Mouse (Mus musculus) natural killer cell, adult 2 months (primary cell): ENCODE data around the gene Gm3417.
"Not testable (repeated sequence)": the region's sequence is repeated elsewhere in the genome, so short reads cannot be mapped to it uniquely, and the experiment has no call there.

ENCODE experiments used
- DNase-seq, 2 experiments: peaks; one replicate each; pipeline ENCODE4 v3.0.0; 2022; ENCODE audit warnings: low spot score in 2 of 2

Gene Gm3417

DNA sequence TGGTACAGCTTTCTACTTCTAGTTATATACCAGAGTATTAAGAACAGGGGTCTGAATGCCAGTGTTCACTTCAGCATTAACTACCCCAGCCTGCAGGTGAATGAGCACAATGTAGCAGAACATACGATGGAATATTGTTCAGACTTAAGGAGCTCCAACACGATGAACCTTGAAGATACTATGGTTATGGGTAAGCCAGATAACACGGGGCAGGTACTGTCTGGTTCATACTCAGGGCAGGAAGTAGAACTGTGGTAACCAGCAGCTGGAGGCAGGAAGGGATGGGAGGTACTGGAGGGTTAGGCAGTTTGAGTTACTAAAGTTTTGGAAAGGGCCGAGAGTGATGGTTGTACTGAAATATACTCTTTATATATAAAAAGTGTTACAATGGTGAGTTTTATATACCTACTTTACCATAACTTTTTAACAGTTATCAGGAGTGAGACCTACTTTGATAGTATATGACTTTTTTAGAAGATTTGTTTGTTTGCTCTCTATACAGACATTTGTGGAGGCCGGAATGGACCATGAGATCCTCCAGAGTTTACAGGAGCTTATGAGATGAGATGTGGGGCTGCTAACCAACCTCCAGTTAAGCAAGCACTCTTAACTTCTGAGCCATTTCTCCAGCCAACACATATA, 19.8 kb downstream of the Gm3417 start:
- DNase-seq, result no peak

DNA sequence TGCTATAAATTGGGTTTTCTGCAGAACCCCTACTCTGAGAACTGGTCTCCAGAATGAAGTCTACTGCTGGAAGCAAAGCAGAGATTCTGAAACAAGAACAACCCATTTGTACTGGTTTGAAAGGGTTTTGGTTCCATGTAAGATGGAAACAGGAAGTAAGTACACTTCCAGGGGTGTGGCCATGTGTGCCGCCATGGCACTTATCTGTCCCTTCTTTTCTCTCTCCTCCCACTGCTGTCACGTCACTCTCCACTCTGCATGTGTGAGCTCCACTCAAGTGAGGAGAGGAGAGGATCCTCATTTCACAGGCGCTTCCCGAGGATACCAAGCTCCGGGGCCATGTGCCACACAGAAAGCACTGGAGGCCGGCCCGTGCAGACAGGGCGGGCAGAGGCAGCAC, 25.1 kb downstream of the Gm3417 start:
- no peak for DNase-seq

DNA sequence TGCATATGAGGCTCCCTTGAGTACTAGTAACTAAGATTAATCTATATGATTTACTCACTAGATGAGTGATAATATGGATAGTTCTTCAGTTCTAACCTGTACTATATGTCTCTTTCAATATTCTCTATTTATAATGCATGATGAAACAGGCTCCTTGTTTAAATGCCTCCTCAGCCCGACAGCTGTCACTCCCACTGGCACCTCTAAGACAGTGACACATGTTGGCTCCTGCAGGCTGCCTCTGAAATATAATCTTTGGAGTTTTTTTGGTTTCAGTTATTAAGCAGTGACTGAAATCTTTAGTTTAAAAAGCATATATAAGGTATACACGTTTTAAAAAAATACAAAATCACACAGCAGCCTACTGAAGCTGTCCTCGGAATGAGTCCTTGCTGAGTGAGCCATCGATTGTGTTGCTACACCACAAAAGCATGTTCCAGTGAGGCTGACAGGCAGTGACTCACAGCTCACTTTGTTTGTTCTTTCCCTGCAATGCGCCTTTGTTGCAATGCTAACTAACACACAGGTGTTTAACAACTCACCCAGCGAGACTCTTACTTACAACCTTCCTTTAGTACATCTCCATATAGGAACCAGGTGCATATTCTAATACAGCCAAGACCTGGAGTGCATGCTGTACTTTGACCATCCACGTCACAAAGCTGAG, 29.3 kb downstream of the Gm3417 start:
- DNase-seq, result no peak

DNA sequence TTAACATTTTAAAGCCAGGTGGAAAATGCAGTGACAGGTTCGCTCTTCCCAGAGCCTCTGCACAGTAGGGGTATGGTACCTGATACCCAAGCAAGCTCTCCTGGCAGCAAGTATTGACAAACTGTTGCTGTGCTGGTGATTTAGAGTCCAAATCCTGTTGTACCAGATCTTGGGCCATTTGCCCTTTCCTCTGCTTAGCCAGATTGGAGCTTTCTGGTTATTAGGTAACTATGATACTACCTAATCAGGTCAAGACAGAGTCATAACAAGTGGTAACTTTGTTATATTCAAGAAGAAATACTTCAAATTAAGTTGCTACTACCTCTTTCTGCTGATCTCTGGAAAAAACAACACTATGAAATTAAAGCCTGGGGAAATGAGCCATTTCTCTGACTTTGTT, 34.0 kb downstream of the Gm3417 start:
- DNase-seq, result no peak

DNA sequence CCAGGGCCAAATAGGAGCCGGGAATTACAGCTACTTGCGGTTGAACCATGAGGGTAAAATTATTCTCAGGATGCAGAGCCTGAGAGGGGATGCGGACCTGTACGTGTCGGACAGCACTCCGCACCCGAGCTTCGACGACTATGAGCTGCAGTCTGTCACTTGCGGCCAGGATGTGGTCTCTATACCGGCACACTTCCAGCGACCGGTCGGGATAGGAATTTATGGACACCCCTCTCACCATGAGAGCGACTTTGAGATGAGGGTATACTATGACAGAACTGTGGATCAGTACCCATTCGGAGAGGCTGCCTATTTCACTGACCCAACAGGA, 34.9 kb downstream of the Gm3417 start:
- DNase-seq, result no peak

DNA sequence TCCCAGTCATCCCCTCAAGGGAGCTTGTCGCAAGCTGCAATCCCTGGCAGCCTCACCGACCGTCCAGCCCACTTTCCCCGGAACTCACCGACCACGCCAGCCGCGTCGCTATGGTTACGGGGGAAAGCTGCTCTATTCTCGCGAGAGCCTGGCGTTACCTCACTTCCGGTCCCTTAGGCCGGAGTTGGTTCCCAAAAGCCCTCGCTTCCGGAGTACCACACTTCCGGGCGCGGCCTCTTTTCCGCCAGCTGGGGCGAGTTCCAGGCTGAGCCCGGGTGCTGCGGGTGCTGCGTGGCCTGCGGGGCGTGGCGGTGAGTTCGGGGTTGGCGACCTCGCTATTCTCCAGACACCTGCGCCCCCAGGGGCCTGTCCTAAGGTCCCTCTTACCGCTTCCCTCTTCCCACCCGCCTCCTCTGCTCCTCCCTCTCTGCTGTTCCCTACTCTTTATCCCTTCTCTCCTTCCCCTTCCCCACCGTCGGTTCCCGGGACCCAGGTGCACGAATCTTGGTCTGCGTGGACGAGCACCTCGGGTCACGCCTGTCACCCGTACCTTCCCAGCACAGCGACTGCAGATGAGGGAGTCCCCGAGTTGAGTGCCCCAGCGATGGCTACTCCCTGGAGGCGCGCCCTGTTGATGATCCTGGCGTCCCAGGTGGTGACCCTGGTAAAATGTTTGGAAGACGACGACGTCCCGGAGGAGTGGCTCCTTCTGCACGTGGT, 35.4 kb downstream of the Gm3417 start, which contains the start of the genes Wdr27 and 1600012H06Rik:
TSS of gene Wdr27 (minus strand) at position 150 of the 720 bp plus-strand sequence.
TSS of gene 1600012H06Rik (plus strand) at position 176 of the 720 bp plus-strand sequence.
- peak; percentile 96 for DNase-seq

DNA sequence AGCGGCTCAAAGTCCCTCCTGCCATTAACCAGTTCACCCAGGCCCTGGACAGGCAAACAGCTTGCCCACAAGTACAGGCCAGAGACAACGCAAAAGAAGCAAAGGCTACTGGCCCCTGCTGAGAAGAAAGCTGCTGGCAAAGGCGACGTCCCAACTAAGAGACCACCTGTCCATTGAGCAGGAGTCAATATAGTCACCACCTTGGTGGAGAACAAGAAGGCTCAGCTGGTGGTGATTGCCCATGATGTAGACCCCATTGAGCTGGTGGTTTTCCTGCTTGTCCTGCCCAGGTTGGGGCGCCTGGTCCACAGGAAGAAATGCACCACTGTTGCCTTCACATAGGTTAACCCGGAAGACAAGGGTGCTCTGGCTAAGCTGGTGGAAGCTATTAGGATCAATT, 36.4 kb downstream of the Gm3417 start:
- not testable (repeated sequence) for DNase-seq

DNA sequence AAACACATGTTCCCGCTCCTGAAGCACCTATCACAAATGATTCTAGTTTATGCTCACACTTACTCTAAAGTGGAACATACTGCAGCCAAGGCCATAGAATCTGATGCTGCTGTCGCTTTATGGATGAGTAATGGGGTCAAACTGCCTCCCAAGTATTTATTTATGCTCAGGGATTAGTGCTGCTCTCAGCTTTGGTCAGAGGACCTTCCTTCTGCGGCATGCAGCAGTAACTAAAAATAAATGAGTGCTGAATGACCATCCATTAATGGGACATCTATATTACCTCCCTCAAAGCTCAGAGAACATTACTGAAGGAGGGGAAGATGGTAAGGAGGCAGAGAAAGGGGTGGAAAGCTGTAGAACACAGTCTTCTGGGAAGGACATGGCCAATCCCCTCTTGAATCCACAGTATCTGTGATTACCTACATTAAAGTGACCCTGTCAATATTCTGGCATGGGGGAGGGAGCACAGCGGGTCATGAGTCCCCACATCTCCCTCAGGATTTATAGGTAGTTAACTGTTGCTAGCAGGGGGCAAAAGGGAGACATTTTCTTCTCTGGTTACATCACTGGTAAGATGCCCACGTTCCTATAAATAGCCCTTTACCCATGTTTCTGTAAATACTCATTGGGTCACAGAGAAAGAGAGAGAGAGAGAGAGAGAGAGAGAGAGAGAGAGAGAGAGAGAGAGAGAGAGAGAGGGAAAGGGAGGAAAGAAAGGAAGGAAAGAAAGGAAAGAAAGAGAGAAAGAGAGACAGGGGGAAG, 42.6 kb downstream of the Gm3417 start:
- no peak for DNase-seq

DNA sequence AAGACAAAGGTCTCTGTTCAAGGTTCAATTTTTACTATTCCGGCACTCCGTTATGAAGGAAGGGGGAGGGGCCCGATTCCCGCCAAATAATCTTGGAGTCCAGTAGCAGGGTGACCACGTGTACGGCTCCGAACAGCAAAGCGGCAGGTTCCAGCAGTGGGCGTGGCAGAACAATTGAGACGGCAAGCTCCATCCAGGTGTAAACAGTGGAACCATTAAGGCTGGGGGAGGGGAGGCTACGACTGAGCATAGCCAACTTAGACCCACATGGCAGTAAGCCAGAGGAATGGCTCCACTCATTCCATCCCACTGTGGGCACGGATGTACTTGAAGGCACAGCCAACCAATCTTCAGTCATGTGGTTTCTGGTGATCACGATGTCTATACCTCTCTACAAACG, 43.3 kb downstream of the Gm3417 start:
- DNase-seq, result not testable (repeated sequence)

DNA sequence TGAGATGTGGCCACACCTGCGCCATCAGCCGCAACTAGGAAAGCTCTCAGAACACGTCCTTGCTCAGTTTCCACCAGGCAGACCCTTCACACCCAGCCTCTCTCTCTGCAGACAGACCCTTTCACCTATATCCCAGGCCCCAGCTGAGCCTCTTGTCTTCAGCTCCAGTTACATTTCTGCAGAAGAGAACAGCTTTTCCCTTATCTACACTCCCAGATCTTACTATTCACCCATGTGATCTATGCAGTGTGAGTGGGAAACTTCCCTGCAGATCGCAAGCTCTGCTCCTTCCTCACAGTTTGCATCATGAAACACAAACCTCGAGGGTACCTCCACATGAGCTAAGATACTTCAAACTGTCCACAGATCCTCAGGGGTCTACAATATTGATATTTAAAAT, 47.1 kb downstream of the Gm3417 start:
- DNase-seq, result no peak

DNA sequence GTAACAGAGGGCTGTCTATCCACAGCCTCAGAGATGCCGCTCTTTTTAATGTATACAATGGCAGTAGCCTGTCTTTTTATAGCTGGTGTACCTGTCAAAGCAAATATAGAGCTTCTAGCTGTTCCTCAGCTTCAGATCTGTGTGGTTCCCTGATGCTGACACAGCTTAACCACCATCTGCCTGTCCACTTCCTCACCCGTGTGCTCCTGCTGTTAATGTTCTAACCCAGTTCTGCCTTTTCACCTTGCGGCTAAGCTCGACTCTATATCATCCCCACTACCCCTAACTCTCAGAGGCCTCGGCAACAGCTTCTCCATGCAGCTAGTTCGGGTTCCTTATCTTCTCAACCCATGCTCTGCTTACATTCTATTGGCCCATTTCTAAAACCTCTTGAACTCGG, 47.9 kb downstream of the Gm3417 start:
- no peak for DNase-seq

DNA sequence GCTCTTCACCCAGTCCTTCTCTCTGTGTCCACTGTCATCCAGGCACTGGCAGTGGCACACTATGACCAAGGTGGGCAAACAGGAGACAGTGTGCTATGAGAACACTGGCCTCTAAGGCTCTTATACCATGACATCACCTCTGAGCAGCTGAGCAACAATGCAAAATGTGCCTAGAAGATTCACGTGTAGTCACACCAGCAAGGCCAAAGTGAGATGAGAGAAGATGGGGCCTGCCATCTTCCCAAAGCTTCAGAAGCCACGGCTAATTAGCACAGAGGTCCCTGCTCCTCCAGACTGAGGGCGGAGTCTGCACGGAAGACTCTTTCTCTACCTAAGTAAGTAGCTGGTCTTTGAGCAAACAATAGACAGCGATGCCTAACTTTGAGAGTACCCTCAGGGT, 50.0 kb downstream of the Gm3417 start:
- DNase-seq, result no peak

DNA sequence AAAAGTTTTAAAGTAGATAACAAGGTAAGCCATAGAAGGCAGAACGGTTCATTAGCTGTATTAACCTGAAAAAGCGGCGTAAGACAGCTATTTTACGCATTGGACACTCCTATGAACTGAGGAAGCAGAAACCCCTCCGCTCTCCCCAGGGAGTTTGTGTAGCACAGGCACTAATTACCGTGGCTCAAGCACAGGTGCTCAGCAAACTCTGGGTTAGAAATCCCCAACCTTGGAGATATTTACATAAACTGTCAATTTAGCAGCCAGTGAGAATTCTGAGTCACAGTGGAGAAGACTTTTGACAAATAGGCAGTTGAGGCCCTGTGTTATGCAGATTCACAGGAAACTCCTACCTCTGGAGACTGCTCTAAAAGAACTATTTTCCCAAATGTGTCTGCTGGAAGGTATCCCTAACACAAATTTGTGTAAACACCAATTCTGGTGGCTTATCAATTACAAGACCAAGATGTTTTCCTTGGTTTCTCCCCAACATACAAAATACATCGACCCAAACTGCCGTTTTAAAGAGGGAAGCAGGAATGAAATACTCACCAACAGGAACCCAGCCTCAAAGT, 50.9 kb downstream of the Gm3417 start:
- DNase-seq, result no peak

DNA sequence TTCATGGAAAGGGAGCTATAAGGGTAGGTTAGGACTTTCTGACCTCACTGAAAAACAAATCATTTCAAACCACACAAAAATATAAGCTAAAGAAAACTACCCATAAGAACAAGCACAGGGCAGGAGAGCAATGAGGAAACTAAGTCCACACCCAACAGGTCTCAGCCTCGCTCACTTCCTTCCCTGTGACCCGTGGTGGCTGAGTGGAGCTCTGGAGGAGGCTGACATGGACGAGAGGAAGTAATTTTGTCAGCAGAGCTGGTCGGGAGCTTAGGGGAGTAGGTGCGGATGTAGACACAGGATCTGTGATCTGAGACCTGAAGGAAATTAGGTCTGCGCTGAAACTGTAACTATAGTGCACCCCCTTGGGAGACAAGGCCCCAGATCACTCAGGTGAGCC, 57.0 kb downstream of the Gm3417 start:
- no peak for DNase-seq

DNA sequence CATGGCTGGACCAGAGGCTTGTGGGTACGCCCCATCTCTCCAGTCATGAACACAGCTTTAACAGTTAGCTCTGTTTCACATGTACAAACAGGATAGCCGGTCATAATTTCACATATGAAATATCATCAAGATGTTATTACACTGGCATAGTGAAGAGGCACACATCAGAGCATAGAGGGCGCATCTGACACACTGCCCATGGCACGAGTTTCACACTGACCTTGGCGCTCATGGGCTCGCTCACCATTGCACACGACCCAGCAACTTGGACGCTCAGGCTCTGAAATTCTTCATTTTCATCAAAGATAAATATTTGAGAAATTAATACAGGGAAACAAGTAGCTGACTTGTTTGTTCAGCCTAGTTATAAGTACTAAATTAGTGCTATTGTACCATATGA, 60.7 kb downstream of the Gm3417 start:
- DNase-seq, result no peak

DNA sequence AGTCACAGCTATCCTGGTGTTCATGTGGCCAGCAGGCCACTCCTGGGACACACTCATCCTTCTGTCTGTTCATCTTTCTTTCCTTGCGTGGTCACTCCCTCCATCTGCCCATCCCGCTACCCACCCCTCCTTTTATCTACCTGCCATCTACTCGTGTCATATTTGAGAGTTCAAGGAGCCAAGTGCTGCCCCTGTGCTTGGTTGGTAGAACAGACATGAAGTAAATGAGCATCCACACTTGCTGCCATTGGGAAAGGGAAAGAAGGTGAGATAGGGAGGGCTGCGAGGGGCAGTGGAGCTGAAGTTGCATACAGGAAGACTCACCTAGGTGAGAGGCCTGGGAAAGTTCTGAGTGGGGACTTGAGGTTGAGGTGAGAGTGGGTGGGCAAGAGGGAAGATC, 64.2 kb downstream of the Gm3417 start:
- no peak for DNase-seq
